Mouse (Mus musculus): ENCODE results near the gene Zfp408. TPM values are rescaled to one million over a fixed set of nuclear protein-coding genes. Genes with fewer than 3 reads are reported as not detected.
A peak's percentile ranks its signal among the peaks of the same experiment; 100 is the strongest.

Zfp408 gene
- total and polyA plus RNA-seq, 2 experiments from 2014 or later = 4.0 to 11.1 TPM

GRCm38 (mm10) chr2:91651458-91652258 lies 2.1 kb upstream of the Zfp408 start:
- 61% methylated on average over 14 of the region's 14 CpGs for whole genome bisulfite sequencing
- no peak for DNase-seq (ENCODE audit: low spot score)
- Histone ChIP-seq H3K36me3 (replicated peaks; ENCODE audit: control insufficient read depth, insufficient read depth, low read length) (peaks cover 34% of the 10 kb centered on the region), H3K9me3 (replicated peaks; ENCODE audit: control insufficient read depth, low read length) (no peaks in the 10 kb centered on the region), H3K27me3 (ENCODE audit: control insufficient read depth, insufficient read depth, low read length) (no peaks in the 10 kb centered on the region), H3K4me1 (ENCODE audit: control insufficient read depth, insufficient read depth) (peaks cover 50% of the 10 kb centered on the region), H3K4me2 (ENCODE audit: low read depth, low read length) (peak overlapping the region; percentile 29; the same call in 1 of the 2 replicates), H3K4me3 (ENCODE audit: low read depth, low read length) (no peak overlapping the region), H3K27ac (ENCODE audit: low read depth) (peak overlapping the region; percentile 64; the same call in 1 of the 2 replicates), H3K9ac (replicated peaks; ENCODE audit: low read depth, low read length) (no peak overlapping the region; the same call in 1 of the 2 replicates)
- ATAC-seq (ENCODE audit: insufficient read depth, low read depth) = no peak
- TF ChIP-seq CTCF (IDR thresholded peaks at IDR 0.05; ENCODE audit: low read depth) (no peak), EP300 (IDR thresholded peaks at IDR 0.05; ENCODE audit: low read depth) (no peak)

GRCm38 (mm10) chr2:91650360-91650995 lies 887 bp upstream of the Zfp408 start:
- peaks cover 38% of the 10 kb centered on the region for H3K4me1 ChIP-seq (ENCODE audit: control insufficient read depth, insufficient read depth)
- peak overlapping the region; percentile 97 for H3K4me3 ChIP-seq (ENCODE audit: low read depth, low read length)
- peaks cover 40% of the 10 kb centered on the region for H3K36me3 ChIP-seq (replicated peaks; ENCODE audit: control insufficient read depth, insufficient read depth, low read length)
- H3K27ac ChIP-seq (ENCODE audit: low read depth) = peak overlapping the region; percentile 96
- WGBS = 7% methylated on average over 16 of the region's 16 CpGs
- no peak for DNase-seq (ENCODE audit: low spot score)
- H3K9ac ChIP-seq (replicated peaks; ENCODE audit: low read depth, low read length) = peak overlapping the region; percentile 83
- no peaks in the 10 kb centered on the region for H3K27me3 ChIP-seq (ENCODE audit: control insufficient read depth, insufficient read depth, low read length)
- H3K9me3 ChIP-seq (replicated peaks; ENCODE audit: control insufficient read depth, low read length) = no peaks in the 10 kb centered on the region
- peak overlapping the region; percentile 93 for H3K4me2 ChIP-seq (ENCODE audit: low read depth, low read length)
- ATAC-seq (ENCODE audit: insufficient read depth, low read depth) = peak; percentile 45
- TF ChIP-seq CTCF (IDR thresholded peaks at IDR 0.05; ENCODE audit: low read depth) = no peak
- no peak for TF ChIP-seq EP300 (IDR thresholded peaks at IDR 0.05; ENCODE audit: low read depth)

DNA sequence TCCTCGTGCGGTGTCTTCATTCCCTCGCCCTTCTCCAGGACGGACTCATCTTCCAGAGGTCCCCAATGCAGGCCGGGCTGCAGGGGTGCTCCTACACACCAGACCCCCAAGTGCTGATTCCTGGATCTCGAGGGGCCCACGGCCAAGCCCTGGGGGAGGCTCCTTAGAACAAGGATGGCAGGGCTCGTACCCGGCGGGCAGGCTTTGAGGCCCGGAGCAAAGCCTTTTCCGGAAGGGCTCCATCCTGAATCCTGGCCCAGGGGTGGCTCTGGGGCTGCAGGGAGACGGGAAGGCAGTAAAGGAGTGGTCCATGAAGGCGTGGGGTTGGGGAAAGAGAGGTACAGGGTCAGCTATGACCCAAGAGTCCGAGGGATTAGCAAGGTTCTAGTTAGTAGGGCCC lies 439 bp downstream of the Zfp408 start:
- H3K36me3 ChIP-seq (replicated peaks; ENCODE audit: control insufficient read depth, insufficient read depth, low read length) = peaks cover 40% of the 10 kb centered on the region
- no peak for ATAC-seq (ENCODE audit: insufficient read depth, low read depth)
- 1% methylated on average over 15 of the region's 15 CpGs for WGBS

DNA sequence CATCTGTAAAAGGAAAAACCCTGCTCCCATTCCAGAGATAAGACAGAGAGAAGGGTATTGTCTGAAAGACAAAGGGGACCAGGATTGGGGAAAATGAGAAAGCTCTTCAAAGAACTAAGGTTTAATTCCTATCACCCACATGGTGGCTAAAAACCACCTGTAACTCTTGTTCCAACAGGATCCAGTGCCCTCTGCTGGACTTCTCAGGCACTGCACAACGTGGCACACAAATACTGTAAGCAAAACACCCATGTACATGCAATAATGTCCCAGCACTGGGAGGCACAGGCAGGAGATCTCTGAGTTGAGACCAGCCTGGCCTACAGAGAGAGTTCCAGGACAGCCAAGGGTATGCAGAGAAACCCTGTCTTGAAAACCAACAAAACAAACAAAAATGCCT lies 2.9 kb downstream of the Zfp408 start:
- ATAC-seq (ENCODE audit: insufficient read depth, low read depth) = no peak
- DNase-seq (ENCODE audit: low spot score) = no peak
- Histone ChIP-seq H3K27me3 (ENCODE audit: control insufficient read depth, insufficient read depth, low read length) (no peaks in the 10 kb centered on the region), H3K36me3 (replicated peaks; ENCODE audit: control insufficient read depth, insufficient read depth, low read length) (peaks cover 49% of the 10 kb centered on the region), H3K9me3 (replicated peaks; ENCODE audit: control insufficient read depth, low read length) (no peaks in the 10 kb centered on the region), H3K4me2 (ENCODE audit: low read depth, low read length) (no peak overlapping the region), H3K27ac (ENCODE audit: low read depth) (no peak overlapping the region), H3K9ac (replicated peaks; ENCODE audit: low read depth, low read length) (no peak overlapping the region), H3K4me3 (ENCODE audit: low read depth, low read length) (no peak overlapping the region), H3K4me1 (ENCODE audit: control insufficient read depth, insufficient read depth) (peaks cover 12% of the 10 kb centered on the region)
- WGBS = 10% methylated on average over 1 of the region's 1 CpGs
- peak; percentile 59 for TF ChIP-seq CTCF (IDR thresholded peaks at IDR 0.05; ENCODE audit: low read depth)
- no peak for TF ChIP-seq EP300 (IDR thresholded peaks at IDR 0.05; ENCODE audit: low read depth)

More for the DNA sequence above, 439 bp downstream of the Zfp408 start:
- Histone ChIP-seq H3K9ac (replicated peaks; ENCODE audit: low read depth, low read length) (peak overlapping the region; percentile 83), H3K9me3 (replicated peaks; ENCODE audit: control insufficient read depth, low read length) (no peaks in the 10 kb centered on the region), H3K4me3 (ENCODE audit: low read depth, low read length) (peak overlapping the region; percentile 97), H3K27me3 (ENCODE audit: control insufficient read depth, insufficient read depth, low read length) (no peaks in the 10 kb centered on the region), H3K4me2 (ENCODE audit: low read depth, low read length) (peak overlapping the region; percentile 93), H3K27ac (ENCODE audit: low read depth) (peak overlapping the region; percentile 95), H3K4me1 (ENCODE audit: control insufficient read depth, insufficient read depth) (peaks cover 31% of the 10 kb centered on the region)
- TF ChIP-seq EP300 (IDR thresholded peaks at IDR 0.05; ENCODE audit: low read depth) = no peak
- no peak for TF ChIP-seq CTCF (IDR thresholded peaks at IDR 0.05; ENCODE audit: low read depth)
- DNase-seq (ENCODE audit: low spot score) = no peak

DNA sequence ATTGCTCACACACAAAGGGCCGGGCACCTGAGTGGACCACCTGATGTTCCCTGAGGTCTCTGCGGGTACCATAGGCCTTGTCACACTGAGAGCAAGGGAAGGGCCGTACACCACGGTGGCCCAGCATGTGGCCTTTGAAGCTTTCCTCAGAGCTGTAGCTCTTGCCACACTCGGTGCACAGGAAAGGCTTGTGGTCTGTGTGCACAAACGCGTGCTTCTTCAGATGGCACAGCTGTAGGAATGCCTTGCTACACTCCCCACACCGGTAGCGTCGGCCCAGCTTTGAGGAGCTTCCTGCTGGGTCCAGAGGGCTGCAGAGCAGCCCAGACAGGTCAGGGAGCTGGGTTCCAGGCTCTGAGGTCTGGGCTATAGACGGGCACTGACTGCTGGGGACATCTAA lies 3.8 kb downstream of the Zfp408 start:
- H3K36me3 ChIP-seq (replicated peaks; ENCODE audit: control insufficient read depth, insufficient read depth, low read length) = peaks cover 49% of the 10 kb centered on the region
- no peak overlapping the region for H3K4me3 ChIP-seq (ENCODE audit: low read depth, low read length)
- DNase-seq (ENCODE audit: low spot score) (no peak), ATAC-seq (ENCODE audit: insufficient read depth, low read depth) (no peak)
- no peak overlapping the region for H3K9ac ChIP-seq (replicated peaks; ENCODE audit: low read depth, low read length)
- 89% methylated on average over 11 of the region's 11 CpGs for WGBS
- no peaks in the 10 kb centered on the region for H3K27me3 ChIP-seq (ENCODE audit: control insufficient read depth, insufficient read depth, low read length)
- TF ChIP-seq EP300 (IDR thresholded peaks at IDR 0.05; ENCODE audit: low read depth) (no peak), CTCF (IDR thresholded peaks at IDR 0.05; ENCODE audit: low read depth) (no peak)
- H3K27ac ChIP-seq (ENCODE audit: low read depth) = peak overlapping the region; percentile 30; the same call in 1 of the 2 replicates
- H3K9me3 ChIP-seq (replicated peaks; ENCODE audit: control insufficient read depth, low read length) = no peaks in the 10 kb centered on the region
- peaks cover 3% of the 10 kb centered on the region for H3K4me1 ChIP-seq (ENCODE audit: control insufficient read depth, insufficient read depth)
- H3K4me2 ChIP-seq (ENCODE audit: low read depth, low read length) = no peak overlapping the region

All from heart, postnatal 0 days (tissue).